Mouse (Mus musculus) spleen, adult 2 months (tissue): ENCODE data around the gene Sh2b1.

Source experiments
- CTCF ChIP-seq: fragments of 200-500 bp; IDR thresholded peaks from 2 replicates; pipeline ENCODE4 v1.5.1; 2011; ENCODE audit warnings: mild to moderate bottlenecking, inconsistent platforms; ENCODE audit not compliant: insufficient read depth, insufficient read length, insufficient replicate concordance; ENCODE audit errors: extremely low read depth
- POLR2A ChIP-seq: fragments of 200-500 bp; IDR thresholded peaks from 2 replicates; pipeline ENCODE4 v1.6.1; 2011; ENCODE audit warnings: low read depth, low read length, inconsistent platforms

- TF ChIP-seq POLR2A (no peak), CTCF (no peak)
Measured at GRCm38 (mm10) chr7:126444536-126444935, 30.7 kb downstream of the Sh2b1 start.
